Mouse (Mus musculus) hindlimb bud, embryonic 11.5 days (tissue): Measurements from ENCODE around the gene Ugt1a10.
"Not testable (repeated sequence)": the region's sequence is repeated elsewhere in the genome, so short reads cannot be mapped to it uniquely, and the experiment has no call there.

Source experiments
- DNase-seq: peaks from one replicate; pipeline ENCODE4 v3.0.0-alpha.2; 2012; ENCODE audit warnings: low read depth, low spot score; ENCODE audit errors: extremely low spot score

Ugt1a10 gene

DNA sequence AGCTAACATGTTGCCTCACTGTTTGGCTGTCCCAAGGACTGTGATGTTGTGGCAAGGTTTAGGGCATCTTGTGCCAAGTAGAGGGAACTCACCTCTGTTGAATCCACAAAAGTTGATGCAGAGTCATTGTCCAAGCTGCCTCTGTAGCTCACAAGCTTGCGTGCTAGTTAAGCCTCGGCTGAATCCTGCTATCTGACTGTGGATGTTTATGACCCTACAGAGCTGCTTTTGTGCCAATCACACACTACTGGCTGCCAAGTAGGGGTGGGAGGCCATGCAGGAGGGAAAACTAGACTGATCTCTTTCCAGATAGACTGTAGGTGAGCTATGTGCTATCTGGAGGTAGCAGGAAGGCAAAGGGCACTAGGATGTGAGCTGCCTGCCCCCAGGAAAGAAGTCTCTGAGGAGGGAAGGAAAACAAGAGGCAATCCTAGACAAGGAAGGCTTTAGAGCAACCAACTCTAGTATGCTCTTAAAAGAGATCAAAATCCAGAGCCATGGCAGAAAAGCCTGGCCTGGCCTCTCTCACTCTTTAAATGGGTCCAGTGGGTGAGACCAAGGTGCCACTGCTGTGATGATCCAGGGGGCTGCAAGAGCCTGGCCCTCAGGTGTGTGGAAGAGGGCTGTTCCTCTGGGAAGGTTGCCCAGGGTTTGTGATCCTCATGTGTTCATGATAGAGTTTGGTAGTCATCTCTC lies 158.7 kb downstream of the Ugt1a10 start:
- DNase-seq, result no peak

DNA sequence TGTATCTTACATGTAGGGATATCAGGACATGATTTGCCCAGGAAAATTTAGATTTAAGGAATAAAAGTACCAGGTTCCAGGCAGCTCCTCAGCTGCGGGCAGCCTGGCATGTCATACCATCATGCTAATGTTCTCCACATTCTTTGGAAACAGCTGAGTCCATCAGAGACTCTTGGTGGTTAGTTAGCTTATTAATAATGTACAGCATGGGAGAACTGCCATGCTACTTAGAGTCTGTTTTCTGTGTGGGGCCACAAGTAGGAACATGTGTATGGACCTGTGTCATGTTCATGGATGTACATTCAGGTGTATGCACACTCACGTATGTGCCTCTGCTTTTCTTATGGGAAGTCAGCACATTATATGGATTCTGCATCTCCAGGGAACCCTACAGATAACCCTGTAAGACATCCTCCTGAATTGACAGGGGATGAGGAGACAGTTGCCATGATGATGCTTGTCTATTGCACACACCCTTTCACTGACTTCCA lies 159.3 kb downstream of the Ugt1a10 start:
- no peak for DNase-seq

DNA sequence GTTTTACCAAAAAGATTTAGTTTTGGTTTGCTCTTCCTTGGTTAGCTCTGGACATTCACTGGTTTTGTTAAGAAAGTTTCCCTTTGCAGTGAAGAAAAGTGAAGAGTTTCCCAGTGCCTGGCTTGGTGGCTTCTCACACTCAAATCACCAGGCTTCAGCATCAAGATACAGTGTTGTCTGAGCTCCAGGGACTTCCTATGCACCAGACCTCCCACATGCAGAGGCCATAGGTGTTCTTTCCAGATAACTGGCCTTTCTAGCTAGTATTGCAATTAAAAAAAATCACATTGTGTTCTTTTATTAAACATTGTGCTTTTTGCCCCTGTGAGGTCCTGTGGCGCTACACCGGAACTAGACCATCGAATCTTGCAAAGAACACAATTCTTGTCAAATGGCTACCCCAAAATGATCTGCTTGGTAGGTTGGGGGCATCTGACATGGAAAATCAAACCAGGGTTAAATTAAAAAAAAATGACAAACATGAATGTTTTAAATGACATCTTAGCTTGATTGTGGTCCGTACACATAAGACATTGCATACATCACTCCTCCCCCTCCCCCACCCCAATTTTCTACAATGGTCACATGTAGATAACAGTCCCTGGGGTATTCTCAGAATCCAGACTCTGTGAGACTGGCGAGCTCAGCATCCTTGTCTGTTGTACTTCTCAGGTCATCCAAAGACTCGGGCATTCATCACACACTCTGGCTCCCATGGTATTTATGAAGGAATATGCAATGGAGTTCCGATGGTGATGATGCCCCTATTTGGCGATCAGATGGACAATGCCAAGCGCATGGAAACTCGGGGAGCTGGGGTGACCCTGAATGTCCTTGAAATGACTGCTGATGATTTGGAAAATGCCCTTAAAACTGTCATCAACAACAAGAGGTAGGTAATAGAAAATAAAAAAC lies 160.5 kb downstream of the Ugt1a10 start:
- DNase-seq, result no peak

DNA sequence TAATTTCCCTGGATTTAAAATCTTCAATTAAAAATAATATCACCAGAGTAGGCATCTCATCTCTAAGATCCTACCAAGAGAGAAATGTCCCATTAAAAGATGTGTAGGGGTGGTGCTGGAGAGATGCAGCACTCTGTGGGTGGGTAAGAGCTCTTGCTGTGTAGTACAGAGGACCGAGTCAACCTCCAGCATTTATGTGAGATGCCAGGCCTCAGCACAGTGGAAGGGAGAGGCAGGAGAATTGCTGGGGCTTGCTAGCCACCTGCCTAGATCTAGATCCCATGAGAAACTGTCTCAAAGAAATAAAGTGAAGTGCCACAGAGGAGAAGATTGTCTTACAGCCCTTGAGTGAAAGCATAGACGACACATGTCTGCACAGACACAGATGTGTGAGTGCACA lies 161.4 kb downstream of the Ugt1a10 start:
- no peak for DNase-seq

DNA sequence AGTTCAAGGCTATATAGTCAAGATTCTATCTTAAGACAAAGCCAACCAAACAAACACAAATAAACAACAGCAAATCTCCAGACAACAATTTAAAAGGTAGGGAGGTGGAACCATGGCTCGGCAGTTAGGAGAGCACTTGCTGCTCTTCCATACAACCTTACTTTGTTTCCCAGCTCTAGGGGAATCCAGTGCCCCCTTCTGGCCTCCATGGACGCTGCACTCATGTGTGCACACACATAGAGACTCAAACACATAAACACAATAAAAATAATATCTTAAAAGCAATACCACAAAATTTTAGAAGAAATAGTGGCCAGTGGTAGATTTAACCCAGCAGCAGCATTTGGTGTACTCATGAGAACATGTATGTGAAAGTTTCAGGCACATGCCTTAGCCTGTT lies 162.0 kb downstream of the Ugt1a10 start:
- DNase-seq, result no peak

DNA sequence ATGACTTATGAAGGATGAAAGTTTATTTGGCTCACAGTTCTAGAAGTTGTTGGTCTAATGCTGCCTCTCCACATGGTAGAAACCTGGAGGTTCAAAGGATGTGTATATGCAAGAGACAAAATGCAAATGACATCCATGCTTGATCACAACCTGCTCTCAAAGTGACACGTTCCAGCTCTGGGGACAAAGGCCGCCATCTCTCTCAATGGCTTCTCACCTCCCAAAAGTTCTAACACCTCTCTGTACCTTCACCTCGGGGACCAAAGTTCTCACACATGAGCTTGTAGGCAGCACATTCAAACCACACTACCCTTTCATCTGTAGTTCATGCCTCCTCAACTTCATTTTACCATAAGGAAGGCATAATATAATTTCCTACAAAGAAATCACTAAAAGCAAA lies 162.4 kb downstream of the Ugt1a10 start:
- no peak for DNase-seq

DNA sequence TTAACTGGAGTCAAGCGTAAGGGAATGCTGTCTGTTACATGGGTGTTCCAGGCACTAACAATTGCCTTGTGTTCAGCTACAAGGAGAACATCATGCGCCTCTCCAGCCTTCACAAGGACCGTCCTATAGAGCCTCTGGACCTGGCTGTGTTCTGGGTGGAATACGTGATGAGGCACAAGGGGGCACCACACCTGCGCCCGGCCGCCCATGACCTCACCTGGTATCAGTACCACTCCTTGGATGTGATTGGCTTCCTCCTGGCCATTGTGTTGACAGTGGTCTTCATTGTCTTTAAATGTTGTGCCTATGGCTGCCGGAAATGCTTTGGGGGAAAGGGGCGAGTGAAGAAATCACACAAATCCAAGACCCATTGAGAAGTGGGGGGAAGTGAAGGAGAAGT lies 162.9 kb downstream of the Ugt1a10 start:
- no peak for DNase-seq

DNA sequence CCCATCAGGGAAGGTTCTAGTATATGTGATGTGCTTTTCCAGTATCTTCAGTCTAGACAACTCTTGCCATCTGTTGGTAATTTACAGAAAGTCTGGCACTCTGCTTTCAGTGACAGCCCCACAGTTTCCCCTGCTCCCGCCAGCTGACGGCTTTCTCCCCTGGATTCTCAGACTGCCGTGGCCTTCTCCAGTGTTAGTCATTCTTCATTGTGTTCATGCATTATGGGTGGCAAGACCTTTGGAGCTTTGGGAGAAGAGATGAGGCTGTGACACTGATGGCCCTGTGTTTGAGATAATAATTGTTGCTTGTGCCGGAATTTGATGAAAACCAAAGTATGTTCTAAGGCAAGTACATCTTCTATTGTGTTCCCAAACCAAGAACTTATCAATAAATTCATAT lies 163.4 kb downstream of the Ugt1a10 start:
- DNase-seq, result no peak

DNA sequence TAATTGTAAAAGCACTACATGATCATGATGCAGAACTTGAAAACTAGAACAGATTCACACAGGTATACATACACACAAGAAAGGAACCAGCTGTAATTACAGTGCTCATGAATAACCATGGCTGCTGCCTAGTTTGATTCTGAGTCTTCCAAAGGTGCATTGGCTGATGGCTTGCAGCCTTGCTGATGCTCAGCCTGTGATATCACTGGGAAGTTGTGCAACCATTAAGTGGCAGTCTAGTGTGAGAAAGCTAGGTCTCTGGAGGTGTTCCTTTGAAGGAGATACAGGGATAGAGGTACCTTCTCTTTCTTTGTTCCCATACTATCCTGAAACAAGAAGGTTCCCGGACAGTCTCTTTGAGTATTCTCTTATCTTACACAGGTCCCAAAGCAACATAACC lies 163.9 kb downstream of the Ugt1a10 start:
- DNase-seq, result no peak

DNA sequence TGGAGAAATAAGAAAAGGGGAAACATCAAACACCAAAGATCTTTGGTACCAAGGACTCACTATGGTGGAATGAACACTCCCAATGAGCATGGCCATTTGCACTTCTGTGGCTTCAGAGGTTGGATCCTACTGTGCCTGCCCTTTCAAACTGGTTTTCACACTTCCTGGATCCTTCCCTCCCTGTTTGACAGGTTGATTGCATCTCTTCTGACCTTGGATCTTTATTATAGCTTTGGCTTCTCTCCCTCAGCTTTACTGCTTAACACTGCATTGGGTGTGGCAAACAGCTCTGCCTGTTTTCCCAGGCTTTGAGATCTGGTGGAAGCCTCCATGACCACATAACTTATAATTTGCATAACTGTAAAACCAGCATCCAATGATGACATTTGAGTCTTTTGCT lies 165.1 kb downstream of the Ugt1a10 start:
- no peak for DNase-seq

DNA sequence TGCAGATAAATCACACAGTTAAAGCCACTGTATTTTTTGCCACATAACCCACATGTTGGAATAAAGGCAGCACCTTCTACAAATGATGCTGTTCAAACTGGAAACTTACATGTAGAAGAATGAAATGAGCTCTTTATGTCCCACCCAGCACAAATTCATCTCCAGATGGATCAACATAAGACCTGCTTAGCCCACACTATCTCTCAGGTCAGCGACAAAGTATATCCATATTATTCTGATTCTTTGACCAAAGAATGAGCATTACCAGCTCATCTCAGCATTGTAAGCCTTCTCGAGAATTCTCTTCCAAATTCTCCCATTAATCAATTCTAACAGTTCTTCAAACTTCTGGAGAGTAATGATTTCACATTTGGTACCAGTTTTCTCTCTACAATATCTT lies 167.0 kb downstream of the Ugt1a10 start:
- no peak for DNase-seq

DNA sequence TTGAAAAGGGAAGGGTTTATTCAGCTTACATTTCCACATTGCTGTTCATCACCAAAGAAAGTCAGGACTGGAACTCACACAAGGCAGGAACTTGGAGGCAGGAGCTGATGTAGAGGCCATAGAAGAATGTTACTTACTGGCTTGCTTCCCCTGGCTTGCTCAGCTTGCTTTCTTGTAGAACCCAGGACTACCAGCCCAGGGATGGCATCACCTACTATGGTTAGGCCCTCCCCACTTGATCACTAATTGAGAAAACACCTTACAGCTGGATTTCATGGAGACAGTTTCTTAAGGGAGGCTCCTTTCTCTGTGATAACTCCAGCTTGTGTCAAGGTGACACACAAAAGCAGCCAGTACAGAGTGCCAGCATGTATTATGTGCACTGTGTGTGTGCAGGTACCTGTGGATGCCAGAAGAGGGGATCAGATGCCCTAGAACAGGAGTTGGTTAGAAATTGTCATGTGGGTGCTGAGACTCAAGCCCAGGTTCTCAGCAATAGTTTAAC lies 167.9 kb downstream of the Ugt1a10 start:
- not testable (repeated sequence) for DNase-seq

DNA sequence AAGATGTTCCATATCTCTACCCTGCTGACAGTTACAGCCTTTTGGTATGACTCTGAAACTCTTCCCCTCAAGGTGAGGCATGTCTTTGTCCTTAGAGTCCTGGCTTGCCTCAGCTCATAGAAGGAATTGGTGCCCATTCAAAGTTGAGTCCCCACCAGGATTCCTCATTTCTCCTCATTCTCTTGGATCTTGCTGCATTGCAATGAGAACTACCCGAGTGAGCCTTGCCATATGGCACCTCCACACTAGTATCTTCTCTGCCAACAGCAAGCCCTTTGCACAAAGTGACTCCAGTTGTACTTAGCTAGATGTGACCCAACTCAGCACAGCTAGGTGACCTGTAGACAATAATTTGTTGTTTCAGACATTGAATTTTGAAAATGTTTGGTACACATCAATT lies 168.4 kb downstream of the Ugt1a10 start:
- no peak for DNase-seq

DNA sequence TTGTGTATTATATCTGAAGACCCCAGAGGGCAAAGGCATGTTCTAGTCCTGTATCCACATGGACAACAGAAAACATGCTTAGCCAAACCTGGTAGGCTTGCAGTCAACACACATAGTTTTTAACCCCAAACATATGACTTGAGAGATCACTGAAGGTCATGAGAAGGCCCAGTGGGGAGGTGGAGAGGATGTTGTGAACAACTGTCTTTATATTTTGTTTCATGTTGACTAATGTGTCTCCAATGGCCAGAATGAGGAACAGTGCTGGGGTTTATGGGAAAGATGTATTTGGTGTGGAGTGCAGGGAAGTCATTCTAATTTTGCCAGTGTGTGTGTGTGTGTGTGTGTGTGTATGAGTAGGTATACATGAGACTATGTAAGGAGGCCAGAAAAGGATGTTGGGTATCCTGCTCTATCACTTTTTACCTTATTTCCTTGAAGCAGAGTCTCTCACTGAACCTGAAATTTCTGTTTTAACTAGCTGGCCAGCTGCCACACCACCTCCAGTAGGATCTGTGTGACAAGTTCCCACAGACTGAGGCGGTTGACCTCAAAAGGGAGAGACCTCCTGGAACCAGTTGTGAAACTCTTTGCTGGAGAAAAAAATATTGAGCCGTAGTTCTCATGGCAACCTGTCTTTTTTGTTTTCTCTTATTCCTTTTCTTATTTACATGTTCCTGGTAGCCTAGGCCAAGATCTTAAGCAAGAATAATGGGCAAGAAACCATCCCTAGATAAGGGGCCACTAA lies 169.0 kb downstream of the Ugt1a10 start:
- DNase-seq, result no peak

DNA sequence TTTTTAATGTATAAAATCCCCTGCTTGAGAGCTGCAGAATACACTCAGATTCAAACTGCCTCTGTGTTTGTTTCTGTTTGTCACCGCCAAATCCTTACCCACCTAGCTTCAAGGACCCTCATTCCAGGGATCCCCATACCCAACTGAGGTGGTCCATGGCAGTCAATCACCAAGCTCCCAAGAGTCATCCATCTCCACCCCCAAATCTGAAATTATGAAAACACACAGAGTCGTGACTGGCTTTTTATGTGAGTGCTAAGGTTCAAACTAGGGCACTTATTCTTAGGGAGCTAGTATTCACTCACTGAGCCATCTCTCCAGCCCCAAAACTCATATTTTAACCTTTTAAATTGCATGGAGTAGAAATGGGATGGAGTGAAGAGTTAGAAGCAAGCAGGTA lies 170.1 kb downstream of the Ugt1a10 start:
- not testable (repeated sequence) for DNase-seq

DNA sequence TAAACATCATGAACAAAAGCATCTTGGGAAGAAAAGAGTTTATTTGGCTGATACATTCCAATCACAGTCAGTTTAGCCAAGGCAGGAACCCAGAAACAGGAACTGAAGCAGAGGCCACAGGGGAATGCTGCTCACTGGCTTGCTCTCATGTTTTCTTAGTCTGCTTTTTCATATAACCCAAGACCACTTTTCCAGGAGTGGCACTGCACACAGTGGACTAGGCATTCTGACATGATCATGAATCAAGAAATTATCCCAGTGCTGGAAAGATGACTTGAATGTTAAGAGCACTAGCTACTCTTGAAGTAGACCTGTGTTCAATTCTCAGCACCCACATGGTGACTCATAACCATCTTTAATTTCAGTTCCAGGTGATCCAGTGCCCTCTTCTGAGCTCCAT lies 170.6 kb downstream of the Ugt1a10 start:
- no peak for DNase-seq

DNA sequence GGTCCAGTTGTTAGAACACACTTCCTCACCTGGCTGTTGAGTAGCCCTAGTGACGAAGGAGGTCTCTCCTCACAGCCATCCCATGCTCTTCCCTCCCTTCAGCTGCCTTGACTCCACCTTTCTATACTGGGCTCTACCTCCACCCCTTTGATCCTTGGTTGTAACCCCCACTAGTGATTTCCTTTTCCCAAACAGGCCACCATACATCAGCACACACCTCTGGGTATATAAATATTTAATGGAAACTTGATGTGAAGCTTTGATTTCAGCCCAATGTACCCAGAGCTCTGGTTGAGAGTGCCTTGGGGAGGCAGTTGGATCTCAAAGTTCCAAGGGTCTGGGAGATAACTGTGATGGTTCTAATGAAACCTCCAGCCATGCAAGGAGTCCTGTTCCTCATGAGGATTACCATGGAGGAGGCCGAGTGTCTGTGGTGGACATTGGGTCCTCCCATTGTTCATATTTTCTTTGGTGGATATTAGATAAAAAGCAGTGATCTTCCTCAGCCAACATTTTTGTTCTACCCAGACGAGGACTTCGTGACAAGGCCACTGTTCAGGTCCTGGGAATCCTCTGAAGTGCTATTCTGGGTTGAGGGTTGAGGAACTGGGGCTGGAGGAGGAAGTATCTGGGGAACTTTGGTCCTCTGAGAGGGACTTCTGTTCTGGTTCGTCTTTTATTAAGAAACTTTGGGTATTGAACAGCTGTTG lies 171.6 kb downstream of the Ugt1a10 start, which contains the start of gene Mroh2a:
TSS of gene Mroh2a (plus strand) at position 317 of the 710 bp plus-strand sequence.
- DNase-seq, result no peak

DNA sequence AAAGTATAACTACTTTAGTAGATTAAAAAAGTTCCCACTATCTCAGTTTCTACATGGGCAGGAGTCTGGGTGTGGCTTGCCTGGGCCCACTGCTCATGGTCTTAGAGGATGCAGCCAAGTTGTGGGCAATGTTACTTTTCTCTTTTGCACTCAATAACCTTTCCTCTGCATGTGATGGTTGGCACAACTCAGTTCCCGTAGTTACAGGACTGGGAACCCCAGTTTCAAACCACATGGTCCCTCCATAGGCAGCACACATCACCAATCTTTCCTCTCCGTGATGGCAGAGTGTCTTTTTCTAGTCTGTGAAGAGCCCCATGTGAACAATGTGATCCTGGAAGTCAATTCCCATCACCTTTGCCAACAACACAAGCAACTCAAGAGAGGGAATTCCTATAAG lies 172.3 kb downstream of the Ugt1a10 start:
- no peak for DNase-seq

DNA sequence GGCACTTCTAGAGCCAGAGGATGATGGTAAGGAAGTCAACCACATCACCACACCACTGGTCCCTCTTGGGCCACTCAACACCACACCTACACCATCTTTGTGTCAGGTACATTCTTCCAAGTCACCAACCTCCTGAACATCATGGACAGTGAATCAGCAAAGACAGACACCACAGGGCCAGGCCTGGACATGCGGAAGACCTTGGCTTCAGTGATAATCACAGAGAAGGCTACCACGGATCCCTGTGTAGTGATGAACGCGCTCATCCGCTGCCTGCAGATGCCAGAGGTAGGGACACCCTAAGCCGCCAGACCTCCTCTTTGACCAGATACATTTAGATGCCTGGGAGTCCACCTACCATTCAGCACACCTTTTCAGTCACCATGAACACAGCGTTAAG lies 172.9 kb downstream of the Ugt1a10 start:
- DNase-seq, result no peak

DNA sequence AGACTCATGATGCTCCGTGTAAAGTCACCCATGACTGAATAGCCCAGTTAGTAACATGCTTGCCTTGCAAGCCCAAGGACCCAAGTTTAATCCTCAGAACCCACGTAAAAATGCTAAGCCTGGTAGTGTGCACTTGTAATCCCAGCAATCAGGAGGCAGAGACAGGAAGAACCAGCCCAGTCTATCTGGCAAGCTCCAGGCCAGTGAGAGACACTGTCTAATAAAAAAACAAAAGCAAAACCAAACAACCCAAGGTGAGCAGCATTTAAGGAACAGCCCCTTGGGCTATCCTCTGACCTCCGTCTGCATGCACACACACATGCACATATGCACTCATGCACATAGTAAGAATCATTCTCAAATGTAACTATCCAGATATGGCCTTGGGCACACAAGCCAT lies 174.4 kb downstream of the Ugt1a10 start:
- DNase-seq, result no peak

DNA sequence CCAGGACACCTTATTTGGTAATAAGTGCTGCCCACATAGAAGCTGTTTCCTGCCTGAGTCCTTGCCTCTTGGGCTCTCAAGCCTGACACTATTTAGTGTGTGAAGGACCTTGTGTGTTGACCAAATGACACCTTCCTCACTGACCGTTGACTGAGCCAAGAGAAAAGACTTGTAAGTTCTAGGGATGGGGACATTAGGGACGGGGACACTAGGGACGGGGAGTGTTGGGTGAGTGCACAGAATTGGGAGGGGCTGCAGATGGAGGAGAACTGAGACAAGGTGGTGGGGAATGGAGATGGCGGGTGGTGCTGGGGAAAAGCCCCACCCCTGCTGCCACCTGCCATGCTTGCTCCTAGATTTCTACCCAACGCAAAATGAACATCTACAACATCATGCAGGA lies 174.8 kb downstream of the Ugt1a10 start:
- no peak for DNase-seq
